Mouse (Mus musculus): ENCODE results near the gene Ergic1. TPM values are rescaled to one million over a fixed set of nuclear protein-coding genes. Genes with fewer than 3 reads are reported as not detected.

The Ergic1 gene
- polyA plus RNA-seq, 1 experiment from 2014 or later, result 34.4 TPM

DNA sequence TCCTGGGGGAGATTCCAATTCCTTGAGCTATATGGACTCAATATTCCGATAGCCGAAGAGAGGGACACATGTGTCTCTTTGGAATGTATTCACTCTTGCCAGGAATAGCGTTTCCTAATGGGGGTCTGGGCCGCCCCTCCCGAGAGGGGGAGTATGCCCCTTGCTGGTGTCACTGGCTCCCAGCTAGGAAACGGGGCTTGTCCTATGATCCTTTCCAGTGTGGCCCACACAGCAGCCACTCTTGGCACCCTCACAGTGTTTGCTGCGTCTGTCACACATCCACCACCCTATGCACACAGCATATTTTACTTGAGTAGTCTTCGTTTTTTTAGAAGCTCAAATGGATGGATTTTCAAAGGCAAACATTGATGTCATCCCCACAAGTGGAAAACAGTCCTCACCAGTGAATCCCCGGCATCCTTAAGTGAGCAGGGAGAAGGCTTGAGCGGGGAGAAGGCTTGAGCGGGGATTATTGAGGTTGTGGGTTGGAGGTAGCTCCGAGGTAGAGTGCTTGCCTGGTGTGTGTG is 26.7 kb downstream of the Ergic1 start:
- Histone ChIP-seq H3K9ac (replicated peaks) (no peak overlapping the region), H3K27ac (ENCODE audit: low read depth) (no peak overlapping the region), H3K36me3 (replicated peaks; ENCODE audit: insufficient read depth, low read length) (no peaks in the 10 kb centered on the region; the same call in 1 of the 2 replicates), H3K4me2 (ENCODE audit: low read depth, low read length) (no peak overlapping the region), H3K4me3 (ENCODE audit: low read depth, low read length) (no peak overlapping the region), H3K9me3 (ENCODE audit: low read length) (no peaks in the 10 kb centered on the region), H3K27me3 (ENCODE audit: insufficient read depth, low read length) (no peaks in the 10 kb centered on the region), H3K4me1 (ENCODE audit: insufficient read depth) (peaks cover 38% of the 10 kb centered on the region)
- 86% methylated on average over 12 of the region's 12 CpGs for WGBS (ENCODE audit: insufficient replicate concordance)
- ATAC-seq (no peak), DNase-seq (no peak)
- TF ChIP-seq CTCF (IDR thresholded peaks at IDR 0.05; ENCODE audit: low read depth) (no peak), EP300 (IDR thresholded peaks at IDR 0.05; ENCODE audit: low read depth) (no peak)

DNA sequence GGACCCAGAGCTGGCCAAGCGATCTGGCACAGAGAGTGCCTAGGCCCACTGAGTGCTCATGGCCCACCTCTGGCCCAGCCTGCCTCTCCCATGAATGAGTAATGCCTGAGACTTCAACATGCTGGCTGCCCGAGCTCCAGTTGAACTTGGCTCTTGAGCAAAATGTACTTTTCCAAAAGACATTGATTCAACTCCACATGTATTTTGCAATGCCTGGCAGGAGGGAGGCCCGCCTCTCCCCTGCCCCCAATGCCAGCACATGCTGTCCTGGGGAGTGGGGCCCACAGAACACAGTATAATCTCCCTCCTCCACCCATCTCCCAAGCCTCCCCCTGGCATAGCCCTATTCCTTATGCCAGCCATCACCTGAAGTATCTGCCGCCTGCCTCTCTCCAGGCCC is 31.2 kb downstream of the Ergic1 start:
- Histone ChIP-seq H3K9me3 (ENCODE audit: low read length) (no peaks in the 10 kb centered on the region), H3K4me1 (ENCODE audit: insufficient read depth) (peaks cover 49% of the 10 kb centered on the region), H3K4me2 (ENCODE audit: low read depth, low read length) (no peak overlapping the region), H3K27ac (ENCODE audit: low read depth) (peak overlapping the region; percentile 77), H3K36me3 (replicated peaks; ENCODE audit: insufficient read depth, low read length) (no peaks in the 10 kb centered on the region; the same call in 1 of the 2 replicates), H3K27me3 (ENCODE audit: insufficient read depth, low read length) (no peaks in the 10 kb centered on the region), H3K9ac (replicated peaks) (no peak overlapping the region), H3K4me3 (ENCODE audit: low read depth, low read length) (no peak overlapping the region)
- 58% methylated on average over 4 of the region's 4 CpGs for WGBS (ENCODE audit: insufficient replicate concordance)
- DNase-seq (peak; percentile 65), ATAC-seq (peak; percentile 81)
- TF ChIP-seq CTCF (IDR thresholded peaks at IDR 0.05; ENCODE audit: low read depth) (no peak), EP300 (IDR thresholded peaks at IDR 0.05; ENCODE audit: low read depth) (peak; percentile 75)

DNA sequence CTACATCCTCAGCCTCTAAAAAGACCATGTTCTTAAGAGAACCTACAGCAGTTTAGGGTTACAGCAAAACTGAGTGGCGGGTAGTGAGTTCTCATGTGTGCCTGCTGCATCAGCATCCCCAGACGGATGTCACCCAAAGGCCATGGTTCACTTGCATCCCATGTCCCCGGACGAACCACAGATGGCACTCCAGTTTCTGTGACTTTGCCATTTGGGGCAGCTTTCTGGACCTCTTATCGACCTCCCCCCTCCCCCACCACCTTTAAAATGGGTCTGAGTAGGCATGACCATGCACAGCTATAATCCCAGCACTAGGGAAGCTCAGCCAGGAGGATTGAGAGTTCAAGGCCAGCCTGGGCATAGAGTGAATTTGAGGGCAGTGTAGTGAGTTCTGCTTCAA is 31.9 kb downstream of the Ergic1 start:
- H3K9ac ChIP-seq (replicated peaks), result no peak overlapping the region
- no peak for DNase-seq
- H3K27ac ChIP-seq (ENCODE audit: low read depth), result peak overlapping the region; percentile 77
- WGBS (ENCODE audit: insufficient replicate concordance), result 83% methylated on average over 5 of the region's 5 CpGs
- H3K36me3 ChIP-seq (replicated peaks; ENCODE audit: insufficient read depth, low read length), result no peaks in the 10 kb centered on the region
- TF ChIP-seq EP300 (IDR thresholded peaks at IDR 0.05; ENCODE audit: low read depth) (no peak), CTCF (IDR thresholded peaks at IDR 0.05; ENCODE audit: low read depth) (no peak)
- H3K27me3 ChIP-seq (ENCODE audit: insufficient read depth, low read length), result no peaks in the 10 kb centered on the region
- no peak overlapping the region for H3K4me2 ChIP-seq (ENCODE audit: low read depth, low read length)
- H3K4me3 ChIP-seq (ENCODE audit: low read depth, low read length), result no peak overlapping the region
- H3K9me3 ChIP-seq (ENCODE audit: low read length), result no peaks in the 10 kb centered on the region
- no peak for ATAC-seq
- peaks cover 49% of the 10 kb centered on the region for H3K4me1 ChIP-seq (ENCODE audit: insufficient read depth)

DNA sequence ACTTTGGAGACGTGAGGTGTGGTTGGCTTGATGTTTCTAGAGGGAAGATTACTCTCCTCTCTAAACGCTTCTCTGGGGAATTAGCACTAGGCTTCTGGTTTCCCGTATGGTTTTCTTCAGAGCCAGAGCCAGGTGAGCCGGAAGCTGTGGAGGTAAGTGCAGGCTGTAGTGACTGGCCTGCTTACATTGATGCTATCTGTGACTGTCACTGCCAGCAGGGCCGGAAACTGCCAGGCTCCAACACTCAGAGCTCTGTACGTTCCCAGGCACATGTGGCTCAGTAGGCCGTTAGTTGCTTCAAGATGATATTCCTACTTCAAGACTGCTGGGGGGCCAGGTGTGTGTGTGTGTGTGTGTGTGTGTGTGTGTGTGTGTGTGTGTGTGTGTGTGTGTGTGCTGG is 32.9 kb downstream of the Ergic1 start:
- no peak overlapping the region for H3K27ac ChIP-seq (ENCODE audit: low read depth)
- no peak overlapping the region for H3K4me2 ChIP-seq (ENCODE audit: low read depth, low read length)
- H3K9me3 ChIP-seq (ENCODE audit: low read length), result no peaks in the 10 kb centered on the region
- H3K36me3 ChIP-seq (replicated peaks; ENCODE audit: insufficient read depth, low read length), result no peaks in the 10 kb centered on the region
- no peak for ATAC-seq
- no peaks in the 10 kb centered on the region for H3K27me3 ChIP-seq (ENCODE audit: insufficient read depth, low read length)
- TF ChIP-seq CTCF (IDR thresholded peaks at IDR 0.05; ENCODE audit: low read depth), result no peak
- no peak for TF ChIP-seq EP300 (IDR thresholded peaks at IDR 0.05; ENCODE audit: low read depth)
- no peak overlapping the region for H3K4me3 ChIP-seq (ENCODE audit: low read depth, low read length)
- peaks cover 49% of the 10 kb centered on the region for H3K4me1 ChIP-seq (ENCODE audit: insufficient read depth)
- H3K9ac ChIP-seq (replicated peaks), result no peak overlapping the region
- DNase-seq, result no peak
- 71% methylated on average over 7 of the region's 7 CpGs for WGBS (ENCODE audit: insufficient replicate concordance)

DNA sequence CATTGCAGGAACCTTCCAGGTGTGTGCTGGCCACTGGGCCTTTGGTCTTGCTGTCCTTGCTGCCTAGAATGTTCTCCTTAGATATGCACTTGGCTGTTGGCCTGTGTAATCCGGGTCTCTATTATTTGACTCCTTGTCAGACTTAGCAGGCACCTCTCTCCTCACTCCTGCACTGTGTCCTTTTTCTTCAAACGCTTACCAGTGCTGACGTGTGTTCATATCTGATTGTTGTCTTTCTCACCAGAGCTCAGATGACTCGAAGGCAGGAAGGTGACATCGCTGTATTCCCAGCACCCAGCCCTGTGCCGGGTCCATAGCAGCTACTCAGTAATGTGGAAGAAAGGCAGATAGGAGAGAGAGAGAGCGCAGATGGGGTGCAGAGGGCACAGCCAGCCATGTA is 33.7 kb downstream of the Ergic1 start:
- Histone ChIP-seq H3K4me3 (ENCODE audit: low read depth, low read length) (no peak overlapping the region), H3K4me2 (ENCODE audit: low read depth, low read length) (no peak overlapping the region), H3K9me3 (ENCODE audit: low read length) (no peaks in the 10 kb centered on the region), H3K9ac (replicated peaks) (no peak overlapping the region), H3K27ac (ENCODE audit: low read depth) (peak overlapping the region; percentile 74), H3K4me1 (ENCODE audit: insufficient read depth) (peaks cover 49% of the 10 kb centered on the region), H3K27me3 (ENCODE audit: insufficient read depth, low read length) (no peaks in the 10 kb centered on the region), H3K36me3 (replicated peaks; ENCODE audit: insufficient read depth, low read length) (no peaks in the 10 kb centered on the region)
- ATAC-seq (no peak), DNase-seq (no peak)
- no peak for TF ChIP-seq CTCF (IDR thresholded peaks at IDR 0.05; ENCODE audit: low read depth)
- TF ChIP-seq EP300 (IDR thresholded peaks at IDR 0.05; ENCODE audit: low read depth), result no peak
- WGBS (ENCODE audit: insufficient replicate concordance), result 55% methylated on average over 7 of the region's 7 CpGs

DNA sequence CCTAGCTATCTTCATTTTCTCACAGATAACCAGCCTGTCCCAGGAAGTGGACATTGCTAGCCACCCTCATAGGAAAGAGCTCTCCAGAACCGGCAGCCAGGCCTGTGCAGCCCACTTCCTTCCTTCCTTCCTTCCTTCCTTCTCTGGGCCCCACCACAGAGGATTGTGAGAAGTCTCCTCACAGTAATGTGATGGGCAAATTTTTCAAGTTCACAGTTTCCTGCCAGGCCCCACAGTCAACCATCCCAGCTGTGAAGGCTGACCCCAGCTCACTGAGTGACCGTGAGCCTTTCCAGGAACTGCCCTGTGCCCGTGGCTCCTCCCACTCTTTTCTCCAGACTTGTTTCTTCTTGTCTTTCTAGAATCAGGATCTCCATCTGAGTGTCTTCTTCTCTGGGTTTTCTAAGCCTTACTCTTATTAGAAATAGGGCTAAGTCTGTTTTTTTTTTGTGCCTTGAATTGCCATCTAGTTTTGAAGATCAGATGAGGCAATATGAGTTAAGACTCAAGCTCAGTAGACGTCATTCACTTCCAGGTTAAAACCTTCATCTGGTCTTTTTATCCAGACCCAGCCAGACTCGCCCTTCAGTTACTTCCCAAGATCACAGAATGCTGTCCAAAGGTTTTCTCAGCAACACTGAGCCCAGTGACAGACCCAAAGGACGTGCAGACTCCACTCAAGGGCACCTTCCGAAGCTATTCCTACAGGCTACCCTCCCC is 34.3 kb downstream of the Ergic1 start:
- Histone ChIP-seq H3K27ac (ENCODE audit: low read depth) (peak overlapping the region; percentile 74), H3K4me3 (ENCODE audit: low read depth, low read length) (no peak overlapping the region), H3K9ac (replicated peaks) (no peak overlapping the region; the same call in 1 of the 2 replicates), H3K4me2 (ENCODE audit: low read depth, low read length) (no peak overlapping the region), H3K36me3 (replicated peaks; ENCODE audit: insufficient read depth, low read length) (no peaks in the 10 kb centered on the region), H3K27me3 (ENCODE audit: insufficient read depth, low read length) (no peaks in the 10 kb centered on the region), H3K4me1 (ENCODE audit: insufficient read depth) (peaks cover 50% of the 10 kb centered on the region), H3K9me3 (ENCODE audit: low read length) (no peaks in the 10 kb centered on the region)
- DNase-seq (no peak), ATAC-seq (peak; percentile 20; the same call in 1 of the 2 replicates)
- no peak for TF ChIP-seq EP300 (IDR thresholded peaks at IDR 0.05; ENCODE audit: low read depth)
- no peak for TF ChIP-seq CTCF (IDR thresholded peaks at IDR 0.05; ENCODE audit: low read depth)
- WGBS (ENCODE audit: insufficient replicate concordance), result 36% methylated on average over 7 of the region's 7 CpGs

All from liver, postnatal 0 days (tissue).